Mouse (Mus musculus) hindbrain, embryonic 16.5 days (tissue): ENCODE measurements around the gene Wdr46. TPM values are rescaled to one million over a fixed set of nuclear protein-coding genes. Genes with fewer than 3 reads are reported as not detected.
"Not testable (repeated sequence)": the region's sequence is repeated elsewhere in the genome, so short reads cannot be mapped to it uniquely, and the experiment has no call there.

ENCODE experiments used
- ATAC-seq: fragments of 200-750 bp; cut with Nextera tagmentation; 2 replicates; pipeline ENCODE4 v1.8.0; 2017; ENCODE audit warnings: moderate TSS enrichment, moderate library complexity
- H3K27ac ChIP-seq: fragments of 300-500 bp; sonication (generic); 2 replicates; pipeline ENCODE4 v1.5.1; 2014; ENCODE audit warnings: low read depth, mild to moderate bottlenecking, control low read depth, low read length, moderate library complexity
- H3K27me3 ChIP-seq: fragments of 300-500 bp; sonication (generic); replicated peaks from 2 replicates; pipeline ENCODE4 v1.6.1; 2014; ENCODE audit warnings: low read length; ENCODE audit not compliant: control insufficient read depth, insufficient read depth
- H3K36me3 ChIP-seq: fragments of 300-500 bp; sonication (generic); 2 replicates; pipeline ENCODE4 v1.6.1; 2014; ENCODE audit warnings: mild to moderate bottlenecking, low read length, moderate library complexity, mixed read lengths; ENCODE audit not compliant: control insufficient read depth, insufficient read depth
- H3K4me1 ChIP-seq: fragments of 300-500 bp; sonication (generic); 2 replicates; pipeline ENCODE4 v1.6.1; 2014; ENCODE audit warnings: low read depth, low read length; ENCODE audit not compliant: control insufficient read depth, insufficient read depth
- H3K4me2 ChIP-seq: fragments of 300-500 bp; sonication (generic); 2 replicates; pipeline ENCODE4 v1.6.1; 2014; ENCODE audit warnings: mild to moderate bottlenecking, low read length, control low read depth, moderate library complexity
- H3K4me3 ChIP-seq: fragments of 300-500 bp; sonication (generic); 2 replicates; pipeline ENCODE4 v1.5.1; 2014; ENCODE audit warnings: mild to moderate bottlenecking, low read length, control low read depth, moderate library complexity
- H3K9ac ChIP-seq: fragments of 300-500 bp; sonication (generic); 2 replicates; pipeline ENCODE4 v1.6.1; 2014; ENCODE audit warnings: low read depth, mild to moderate bottlenecking, control low read depth, low read length, moderate library complexity
- H3K9me3 ChIP-seq: fragments of 300-500 bp; sonication (generic); 2 replicates; pipeline ENCODE4 v1.6.1; 2014; ENCODE audit warnings: mild to moderate bottlenecking, low read length, moderate library complexity; ENCODE audit not compliant: control insufficient read depth
- WGBS: fragments of 180-500 bp; shearing (Covaris S2); extraction: QIAGEN DNeasy Blood & Tissue Kit; methylation state at CpG from one replicate; pipeline ENCODE4 v1.1.7; 2014; 5-methylcytosine and 5-hydroxymethylcytosine counted together
- polyA plus RNA-seq: library from polyadenylated mRNA; unstranded; fragments of >200 nt; fragmentation: Nextera tagmentation; extraction: Ambion mirVana; gene quantifications from 2 replicates; pipeline ENCODE4 v1.2.1, GENCODE M21; 2015

Wdr46 gene
- polyA plus RNA-seq, 1 experiment from 2014 or later = 20.7 TPM

DNA sequence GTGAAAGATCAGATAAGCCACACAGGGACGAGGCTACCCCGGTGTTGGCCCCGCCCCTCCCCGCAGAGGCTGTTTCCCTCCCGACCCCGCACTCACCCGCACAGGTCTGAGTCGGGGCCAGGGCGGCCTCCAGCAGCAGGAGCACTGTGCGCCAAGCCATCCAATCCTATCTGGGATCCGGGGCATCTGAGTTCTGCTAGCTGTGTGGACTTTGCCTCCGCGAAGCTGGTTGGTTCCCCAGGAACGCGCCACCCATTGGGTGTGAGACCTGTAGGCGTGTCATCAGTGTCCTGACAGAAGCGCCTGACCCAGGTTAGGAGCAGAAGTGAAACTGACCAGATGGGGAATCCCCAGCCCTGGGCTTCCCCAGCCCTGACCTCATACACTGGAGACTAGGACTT is 38.2 kb downstream of the Wdr46 start:
- under 1% methylated on average over 17 of the region's 17 CpGs for WGBS
- no peaks in the 10 kb centered on the region for H3K36me3 ChIP-seq
- H3K4me2 ChIP-seq = peak overlapping the region; percentile 67
- H3K9ac ChIP-seq = peak overlapping the region; percentile 55
- H3K27me3 ChIP-seq = peaks cover 34% of the 10 kb centered on the region
- peaks cover 3% of the 10 kb centered on the region for H3K4me1 ChIP-seq
- no peak overlapping the region for H3K27ac ChIP-seq
- H3K4me3 ChIP-seq = peak overlapping the region; percentile 41
- no peak; the same call in 1 of the 2 replicates for ATAC-seq
- H3K9me3 ChIP-seq = no peaks in the 10 kb centered on the region

- ATAC-seq = no peak
- no peak overlapping the region for H3K27ac ChIP-seq
- peaks cover 3% of the 10 kb centered on the region for H3K4me1 ChIP-seq
- H3K4me2 ChIP-seq = no peak overlapping the region
- H3K27me3 ChIP-seq = peaks cover 34% of the 10 kb centered on the region
- 80% methylated on average over 6 of the region's 6 CpGs for WGBS
- no peaks in the 10 kb centered on the region for H3K36me3 ChIP-seq
- no peaks in the 10 kb centered on the region for H3K9me3 ChIP-seq
- H3K9ac ChIP-seq = no peak overlapping the region
- no peak overlapping the region for H3K4me3 ChIP-seq
Observed at GRCm38 (mm10) chr17:33979512-33980050, 39.1 kb downstream of the Wdr46 start.

- WGBS = 75% methylated on average over 19 of the region's 19 CpGs
- H3K9ac ChIP-seq = no peak overlapping the region
- H3K36me3 ChIP-seq = no peaks in the 10 kb centered on the region
- H3K4me3 ChIP-seq = no peak overlapping the region
- H3K4me1 ChIP-seq = peaks cover 3% of the 10 kb centered on the region
- H3K27me3 ChIP-seq = peaks cover 34% of the 10 kb centered on the region
- H3K4me2 ChIP-seq = peak overlapping the region; percentile 11; the same call in 1 of the 2 replicates
- H3K27ac ChIP-seq = peak overlapping the region; percentile 13; the same call in 1 of the 2 replicates
- no peaks in the 10 kb centered on the region for H3K9me3 ChIP-seq
- 0 out of 2 replicates have a peak, but pooled peaks have one; percentile 4 for ATAC-seq
Observed at GRCm38 (mm10) chr17:33980181-33981035, 39.9 kb downstream of the Wdr46 start.

DNA sequence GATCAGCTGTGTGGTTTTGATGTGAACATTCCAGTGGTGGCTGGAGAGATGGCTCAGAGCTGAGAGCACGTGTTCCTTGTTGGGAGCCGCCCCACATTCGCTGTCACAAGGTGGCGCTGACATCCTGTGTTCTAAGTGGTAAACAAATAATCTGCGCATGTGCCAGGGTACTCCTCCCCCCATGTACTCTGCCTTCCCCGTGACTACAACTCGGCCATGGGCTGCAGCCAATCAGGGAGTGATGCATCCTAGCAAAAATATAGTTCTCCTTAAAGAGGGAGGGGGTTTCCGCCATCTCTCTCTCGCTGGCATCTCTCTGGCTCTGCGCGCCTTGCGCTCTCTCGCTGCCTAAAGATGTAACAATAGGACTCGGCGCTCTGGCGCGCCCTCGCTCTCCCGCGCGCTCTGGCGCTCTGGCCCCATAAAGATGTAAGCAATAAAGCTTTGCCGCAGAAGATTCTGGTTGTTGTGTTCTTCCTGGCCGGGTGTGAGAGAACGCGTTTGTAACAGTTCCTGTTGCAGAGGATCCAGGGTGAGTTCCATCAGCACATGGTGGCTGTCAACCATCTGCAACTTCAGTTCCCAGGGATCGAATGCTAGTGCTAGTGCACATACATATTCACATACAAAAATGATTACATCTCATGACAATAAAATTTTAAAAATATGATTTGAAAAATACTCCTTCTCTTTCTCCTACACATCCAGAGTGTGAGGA is 40.9 kb downstream of the Wdr46 start:
- Histone ChIP-seq H3K4me2 (peak overlapping the region; percentile 59), H3K27ac (peak overlapping the region; percentile 91), H3K4me3 (peak overlapping the region; percentile 53), H3K9ac (peak overlapping the region; percentile 72), H3K27me3 (peaks cover 31% of the 10 kb centered on the region)
- H3K36me3 ChIP-seq, H3K4me1 ChIP-seq, H3K9me3 ChIP-seq: not testable (repeated sequence)
- peak; percentile 97 for ATAC-seq
- 1% methylated on average over 27 of the region's 27 CpGs for WGBS

DNA sequence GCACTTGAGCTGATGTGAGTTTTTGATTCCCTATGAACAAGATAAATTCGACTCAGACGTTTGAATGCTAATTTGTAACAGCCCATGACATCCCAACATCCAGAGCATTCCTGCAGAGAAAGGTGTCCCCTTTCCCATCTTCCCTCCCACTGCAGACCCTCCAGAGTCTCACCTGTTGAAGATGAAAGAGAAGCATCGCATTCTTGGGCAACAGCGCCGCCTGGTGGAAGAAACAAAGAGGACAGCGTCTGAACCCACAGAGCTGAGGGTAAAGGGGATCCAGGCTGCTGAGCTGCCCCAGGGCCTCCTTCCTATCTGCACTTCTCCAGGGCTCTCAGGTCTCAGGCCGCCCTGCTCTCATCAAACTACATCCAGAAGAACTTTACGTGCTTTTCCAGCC is 41.7 kb downstream of the Wdr46 start:
- peak overlapping the region; percentile 53 for H3K4me3 ChIP-seq
- H3K36me3 ChIP-seq, H3K27ac ChIP-seq, H3K9ac ChIP-seq, H3K9me3 ChIP-seq, ATAC-seq, H3K4me1 ChIP-seq: not testable (repeated sequence)
- H3K4me2 ChIP-seq = peak overlapping the region; percentile 59
- peaks cover 24% of the 10 kb centered on the region for H3K27me3 ChIP-seq
- WGBS = 8% methylated on average over 8 of the region's 8 CpGs

DNA sequence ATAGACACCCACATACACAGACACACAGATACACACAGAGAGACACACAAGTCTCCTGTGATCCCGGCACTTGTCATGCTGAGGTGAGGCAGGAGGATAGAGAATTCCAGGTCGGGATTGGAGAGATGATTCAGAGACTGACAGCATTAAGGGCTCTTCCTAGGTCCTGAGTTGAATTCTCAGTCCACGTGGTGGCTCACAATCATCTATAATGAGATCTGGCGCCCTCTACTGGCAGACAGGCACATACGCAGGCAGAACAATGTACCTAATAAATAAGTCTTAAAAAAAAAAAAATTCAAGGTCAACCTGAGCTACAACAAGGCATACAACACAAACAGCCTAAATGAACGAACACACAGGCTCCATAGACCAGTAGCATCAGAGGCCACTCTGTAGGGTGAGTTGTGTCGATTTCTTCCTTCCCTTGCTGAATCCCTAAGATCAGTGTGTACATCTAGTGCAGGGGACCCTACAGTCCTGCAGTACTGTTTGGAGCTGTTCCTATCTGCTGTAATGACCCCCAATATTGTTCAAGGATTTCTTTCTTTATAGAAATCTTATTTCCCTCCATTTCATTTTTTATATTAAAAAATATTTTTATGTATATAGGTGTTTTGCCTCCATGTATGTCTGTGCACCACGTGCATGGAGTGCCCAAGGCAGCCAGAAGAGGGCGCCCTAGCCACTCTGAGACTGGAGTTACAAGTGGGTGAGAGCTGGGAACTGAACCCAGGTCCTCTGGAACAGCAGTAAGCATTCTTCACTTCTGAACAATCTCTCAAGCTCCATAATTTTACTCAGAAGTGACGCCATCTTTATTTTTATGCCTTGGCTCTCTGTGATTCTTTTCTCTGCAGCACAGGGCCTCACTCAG is 51.6 kb downstream of the Wdr46 start:
- no peaks in the 10 kb centered on the region for H3K36me3 ChIP-seq
- H3K4me1 ChIP-seq = no peaks in the 10 kb centered on the region
- 34% methylated on average over 10 of the region's 10 CpGs for WGBS
- no peaks in the 10 kb centered on the region for H3K27me3 ChIP-seq
- no peak overlapping the region for H3K4me2 ChIP-seq
- ATAC-seq = peak; percentile 52; the same call in 1 of the 2 replicates
- H3K9ac ChIP-seq = no peak overlapping the region
- H3K4me3 ChIP-seq = no peak overlapping the region
- no peak overlapping the region for H3K27ac ChIP-seq
- H3K9me3 ChIP-seq = no peaks in the 10 kb centered on the region

GRCm38 (mm10) chr17:33994959-33995358 is 54.5 kb downstream of the Wdr46 start:
- no peak overlapping the region for H3K9ac ChIP-seq
- ATAC-seq = no peak
- no peak overlapping the region for H3K4me3 ChIP-seq
- H3K27ac ChIP-seq = no peak overlapping the region
- WGBS = 89% methylated on average over 8 of the region's 8 CpGs
- H3K4me2 ChIP-seq = no peak overlapping the region
- no peaks in the 10 kb centered on the region for H3K36me3 ChIP-seq
- peaks cover 2% of the 10 kb centered on the region for H3K4me1 ChIP-seq
- H3K9me3 ChIP-seq = no peaks in the 10 kb centered on the region
- H3K27me3 ChIP-seq = peaks cover 1% of the 10 kb centered on the region

- Histone ChIP-seq H3K27ac (no peak overlapping the region), H3K4me2 (no peak overlapping the region), H3K9ac (no peak overlapping the region), H3K9me3 (no peaks in the 10 kb centered on the region), H3K27me3 (peaks cover 6% of the 10 kb centered on the region), H3K4me3 (no peak overlapping the region), H3K36me3 (no peaks in the 10 kb centered on the region), H3K4me1 (peaks cover 3% of the 10 kb centered on the region)
- WGBS = 75% methylated on average over 3 of the region's 3 CpGs
- ATAC-seq = no peak
Observed at GRCm38 (mm10) chr17:33995651-33996050, 55.2 kb downstream of the Wdr46 start.
